Mouse (Mus musculus) kidney, embryonic 14.5 days (tissue): ENCODE measurements at regions not wholly inside any gene's neighbourhood (a gene's known extent, or its start where the extent isn't known, plus 50 kb on each side); places are given as distances from the start of the nearest gene placed in this dataset.

Experiments used
- ATAC-seq: fragments of 200-750 bp; cut with Nextera tagmentation; 2 replicates; pipeline ENCODE4 v1.8.0; 2017; ENCODE audit warnings: moderate number of reproducible peaks, mild to moderate bottlenecking, moderate TSS enrichment, moderate library complexity; ENCODE audit not compliant: low FRiP score, low TSS enrichment
- H3K27ac ChIP-seq: fragments of 300-500 bp; sonication (generic); 2 replicates; pipeline ENCODE4 v1.5.1; 2014; ENCODE audit warnings: low read depth, mild to moderate bottlenecking, low read length, moderate library complexity, mixed read lengths
- H3K27me3 ChIP-seq: fragments of 300-500 bp; sonication (generic); 2 replicates; pipeline ENCODE4 v1.6.1; 2014; ENCODE audit warnings: mild to moderate bottlenecking, low read length; ENCODE audit not compliant: control insufficient read depth, insufficient read depth
- H3K36me3 ChIP-seq: fragments of 300-500 bp; sonication (generic); 2 replicates; pipeline ENCODE4 v1.6.1; 2014; ENCODE audit warnings: low read length, mixed read lengths; ENCODE audit not compliant: control insufficient read depth, insufficient read depth
- H3K4me1 ChIP-seq: fragments of 300-500 bp; sonication (generic); 2 replicates; pipeline ENCODE4 v1.6.1; 2014; ENCODE audit warnings: low read length, mixed read lengths; ENCODE audit not compliant: control insufficient read depth, insufficient read depth
- H3K4me2 ChIP-seq: fragments of 300-500 bp; sonication (generic); replicated peaks from 2 replicates; pipeline ENCODE4 v1.6.1; 2014; ENCODE audit warnings: low read depth, mild to moderate bottlenecking, low read length
- H3K4me3 ChIP-seq: fragments of 300-500 bp; sonication (generic); 2 replicates; pipeline ENCODE4 v1.5.1; 2014; ENCODE audit warnings: mild to moderate bottlenecking, low read length
- H3K9ac ChIP-seq: fragments of 300-500 bp; sonication (generic); 2 replicates; pipeline ENCODE4 v1.6.1; 2014; ENCODE audit warnings: low read depth, mild to moderate bottlenecking, low read length, moderate library complexity
- H3K9me3 ChIP-seq: fragments of 300-500 bp; sonication (generic); 2 replicates; pipeline ENCODE4 v1.6.1; 2016; ENCODE audit warnings: low read length; ENCODE audit not compliant: control insufficient read depth
- WGBS: fragments of 180-500 bp; shearing (Covaris S2); extraction: QIAGEN DNeasy Blood & Tissue Kit; methylation state at CpG from one replicate; pipeline ENCODE4 v1.1.7; 2014; 5-methylcytosine and 5-hydroxymethylcytosine counted together

DNA sequence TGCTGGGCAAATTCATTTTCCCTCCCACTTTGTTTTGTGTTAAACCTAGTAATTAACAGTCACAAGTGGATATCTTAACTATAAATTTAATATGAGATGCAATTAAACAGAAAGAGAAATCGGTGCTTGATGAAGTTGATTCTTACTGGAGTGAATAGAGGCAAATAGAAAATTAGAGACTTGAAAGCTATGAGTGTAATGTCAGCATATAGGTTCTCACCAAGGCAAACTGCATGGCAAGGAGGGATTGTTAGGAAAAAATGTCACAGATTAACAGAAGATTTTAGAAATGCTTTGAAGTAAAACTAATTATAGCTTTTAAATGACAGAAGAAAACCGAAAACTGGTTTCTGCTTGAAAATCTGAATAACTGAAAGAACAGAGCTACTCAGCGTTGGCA, 592.3 kb downstream of the Pdha2 start:
- Histone ChIP-seq H3K9ac (no peak overlapping the region), H3K4me3 (no peak overlapping the region), H3K4me2 (no peak overlapping the region), H3K27me3 (no peaks in the 10 kb centered on the region), H3K27ac (no peak overlapping the region), H3K9me3 (no peaks in the 10 kb centered on the region), H3K4me1 (no peaks in the 10 kb centered on the region), H3K36me3 (no peaks in the 10 kb centered on the region)
- ATAC-seq = no peak
- WGBS = 92% methylated on average over 3 of the region's 3 CpGs
